Mouse (Mus musculus) limb, embryonic 14.5 days (tissue): ENCODE data around the gene Atoh8. TPM values are rescaled to one million over a fixed set of nuclear protein-coding genes. Genes with fewer than 3 reads are reported as not detected.

ENCODE experiments used
- ATAC-seq: fragments of 200-750 bp; cut with Nextera tagmentation; 2 replicates; pipeline ENCODE4 v1.8.0; 2017; ENCODE audit warnings: low read depth, moderate number of reproducible peaks, moderate TSS enrichment; ENCODE audit not compliant: low FRiP score
- DNase-seq: peaks from one replicate; pipeline ENCODE4 v3.0.0-alpha.2; 2015; ENCODE audit warnings: low spot score
- H3K27ac ChIP-seq: fragments of 300-500 bp; sonication (generic); replicated peaks from 2 replicates; pipeline ENCODE4 v1.5.1; 2014; ENCODE audit warnings: low read depth, mild to moderate bottlenecking, low read length, moderate library complexity, mixed read lengths
- H3K27me3 ChIP-seq: fragments of 300-500 bp; sonication (generic); 2 replicates; pipeline ENCODE4 v1.6.1; 2014; ENCODE audit warnings: low read length, mixed read lengths; ENCODE audit not compliant: control insufficient read depth, insufficient read depth
- H3K36me3 ChIP-seq: fragments of 300-500 bp; sonication (generic); 2 replicates; pipeline ENCODE4 v1.6.1; 2014; ENCODE audit warnings: mild to moderate bottlenecking, low read length, moderate library complexity, mixed read lengths; ENCODE audit not compliant: control insufficient read depth, insufficient read depth
- H3K4me1 ChIP-seq: fragments of 300-500 bp; sonication (generic); 2 replicates; pipeline ENCODE4 v1.6.1; 2014; ENCODE audit warnings: antibody characterized with exemption, low read length, mixed read lengths; ENCODE audit not compliant: control insufficient read depth, insufficient read depth
- H3K4me2 ChIP-seq: fragments of 300-500 bp; sonication (generic); replicated peaks from 2 replicates; pipeline ENCODE4 v1.6.1; 2014; ENCODE audit warnings: low read depth, mild to moderate bottlenecking, low read length, moderate library complexity; ENCODE audit not compliant: severe bottlenecking
- H3K4me3 ChIP-seq: fragments of 300-500 bp; sonication (generic); replicated peaks from 2 replicates; pipeline ENCODE4 v1.5.1; 2014; ENCODE audit warnings: low read length
- H3K9ac ChIP-seq: fragments of 300-500 bp; sonication (generic); 2 replicates; pipeline ENCODE4 v1.6.1; 2014; ENCODE audit warnings: mild to moderate bottlenecking, low read depth, low read length, moderate library complexity; ENCODE audit not compliant: severe bottlenecking
- H3K9me3 ChIP-seq: fragments of 300-500 bp; sonication (generic); 2 replicates; pipeline ENCODE4 v1.6.1; 2016; ENCODE audit warnings: low read length; ENCODE audit not compliant: control insufficient read depth
- POLR2A ChIP-seq: fragments of 200-500 bp; IDR thresholded peaks from 2 replicates; pipeline ENCODE4 v1.8.0; 2012; ENCODE audit warnings: inconsistent platforms, mild to moderate bottlenecking, moderate library complexity, borderline replicate concordance; ENCODE audit not compliant: insufficient read depth, insufficient read length; ENCODE audit errors: extremely low read depth
- WGBS: fragments of 180-500 bp; shearing (Covaris S2); extraction: QIAGEN DNeasy Blood & Tissue Kit; methylation state at CpG from one replicate; pipeline ENCODE4 v1.1.7; 2014; 5-methylcytosine and 5-hydroxymethylcytosine counted together
- polyA plus RNA-seq, 2 experiments: library from polyadenylated mRNA; depleted of rRNA in 1 of 2; stranded (reverse) in 1 of 2; unstranded in 1 of 2; fragments of >200 nt; fragmentation: Nextera tagmentation in 1 of 2; extraction: Ambion mirVana in 1 of 2; gene quantifications; 2 replicates each; pipeline versions ENCODE4 v1.2.1 to v1.2.3; 2012 to 2014

The Atoh8 gene
- polyA plus RNA-seq, 2 experiments, result 15.1 to 19.8 TPM

DNA sequence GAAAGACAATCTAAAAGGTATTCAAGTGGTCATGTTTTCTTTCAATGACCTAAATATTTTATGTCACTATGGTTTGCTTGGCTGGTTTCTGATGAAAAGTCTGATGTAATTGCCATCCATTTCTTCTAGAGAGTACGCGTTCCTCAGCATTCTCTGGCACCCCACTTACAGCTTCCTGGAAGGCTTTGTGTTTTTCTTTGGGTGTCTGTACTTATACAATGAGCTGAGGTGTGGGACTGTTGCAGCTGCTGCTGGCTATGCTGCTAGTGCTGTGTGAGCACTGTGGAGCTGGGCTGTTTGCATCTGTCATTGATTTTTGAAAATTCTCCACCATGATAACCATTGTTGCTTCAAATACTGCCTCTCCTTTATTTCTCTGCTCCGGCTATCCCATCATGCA lies 56.4 kb downstream of the Atoh8 start:
- Histone ChIP-seq H3K4me2 (no peak overlapping the region), H3K27me3 (no peaks in the 10 kb centered on the region), H3K4me3 (no peak overlapping the region), H3K4me1 (no peaks in the 10 kb centered on the region), H3K36me3 (no peaks in the 10 kb centered on the region), H3K27ac (no peak overlapping the region), H3K9ac (no peak overlapping the region), H3K9me3 (no peaks in the 10 kb centered on the region)
- ATAC-seq, result no peak
- TF ChIP-seq POLR2A, result no peak
- DNase-seq, result no peak
- WGBS, result 85% methylated on average over 3 of the region's 3 CpGs

DNA sequence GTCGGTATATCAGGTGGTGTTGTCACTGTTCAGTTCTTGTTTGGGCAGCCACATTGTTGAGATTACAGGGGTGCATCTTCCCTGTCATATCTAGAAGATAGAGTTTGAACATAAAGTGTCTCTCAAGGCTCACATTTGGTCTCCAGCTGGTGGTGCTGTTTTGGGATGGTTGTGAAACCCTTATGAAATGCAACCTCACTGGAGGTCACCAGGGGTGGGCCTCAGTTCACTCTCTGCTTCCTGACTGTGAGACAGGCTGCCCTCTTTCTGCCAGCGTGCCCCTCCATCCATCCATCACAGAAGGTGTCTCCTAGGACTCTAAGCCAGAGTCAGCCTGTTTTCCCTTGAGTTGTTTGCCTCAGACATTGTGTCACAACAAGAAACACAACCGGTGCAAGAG lies 58.0 kb downstream of the Atoh8 start:
- Histone ChIP-seq H3K27me3 (no peaks in the 10 kb centered on the region), H3K4me2 (no peak overlapping the region), H3K9me3 (no peaks in the 10 kb centered on the region), H3K36me3 (no peaks in the 10 kb centered on the region), H3K4me3 (no peak overlapping the region), H3K9ac (no peak overlapping the region), H3K27ac (no peak overlapping the region), H3K4me1 (no peaks in the 10 kb centered on the region)
- ATAC-seq (no peak), DNase-seq (no peak)
- 71% methylated on average over 3 of the region's 3 CpGs for WGBS
- TF ChIP-seq POLR2A, result no peak

DNA sequence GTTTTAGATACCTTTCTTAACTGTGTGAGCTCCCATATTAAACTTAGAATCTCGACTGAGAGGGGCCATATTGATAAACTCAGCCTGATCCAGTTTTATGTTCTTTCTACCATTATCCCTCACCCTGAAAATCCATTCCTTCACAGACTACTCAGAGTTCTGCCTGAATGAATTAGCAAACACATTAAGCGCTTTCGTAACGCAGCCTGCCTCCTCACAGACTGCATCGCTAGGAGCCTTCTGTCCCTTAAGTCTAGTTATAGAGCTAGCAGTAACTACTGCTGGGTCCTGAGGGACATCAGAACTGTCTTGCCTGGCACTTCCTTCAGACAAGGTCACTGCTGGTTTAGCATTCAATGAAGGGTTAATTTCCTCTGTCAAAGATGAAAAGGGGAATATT lies 59.4 kb downstream of the Atoh8 start:
- no peaks in the 10 kb centered on the region for H3K4me1 ChIP-seq
- TF ChIP-seq POLR2A, result no peak
- no peaks in the 10 kb centered on the region for H3K36me3 ChIP-seq
- H3K4me3 ChIP-seq, result no peak overlapping the region
- DNase-seq (no peak), ATAC-seq (no peak)
- H3K9ac ChIP-seq, result no peak overlapping the region
- 77% methylated on average over 5 of the region's 5 CpGs for WGBS
- no peaks in the 10 kb centered on the region for H3K9me3 ChIP-seq
- H3K27ac ChIP-seq, result no peak overlapping the region
- no peaks in the 10 kb centered on the region for H3K27me3 ChIP-seq
- H3K4me2 ChIP-seq, result no peak overlapping the region

DNA sequence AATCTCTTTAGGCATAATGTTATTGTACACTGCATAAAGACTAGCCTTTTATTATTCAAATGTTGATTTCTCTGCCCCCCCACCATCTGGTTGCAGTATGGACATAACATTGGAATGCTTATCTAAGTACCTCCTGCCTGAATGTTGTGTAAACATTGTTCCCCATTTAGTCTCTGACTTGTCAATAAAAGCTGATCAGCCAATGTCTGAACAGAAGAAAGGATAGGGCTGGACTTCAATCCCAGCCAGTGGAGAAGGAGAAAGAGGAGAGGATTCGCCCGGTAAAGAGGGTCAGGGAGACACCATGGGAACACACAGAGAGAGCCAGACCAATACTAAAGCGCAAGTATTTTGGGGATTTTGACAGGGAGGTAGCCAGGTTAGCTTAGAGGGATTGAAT lies 60.0 kb downstream of the Atoh8 start:
- H3K36me3 ChIP-seq, result no peaks in the 10 kb centered on the region
- no peak overlapping the region for H3K4me2 ChIP-seq
- H3K4me3 ChIP-seq, result no peak overlapping the region
- no peaks in the 10 kb centered on the region for H3K27me3 ChIP-seq
- 56% methylated on average over 3 of the region's 3 CpGs for WGBS
- no peak overlapping the region for H3K9ac ChIP-seq
- TF ChIP-seq POLR2A, result no peak
- DNase-seq (no peak), ATAC-seq (no peak)
- no peak overlapping the region for H3K27ac ChIP-seq
- no peaks in the 10 kb centered on the region for H3K9me3 ChIP-seq
- H3K4me1 ChIP-seq, result no peaks in the 10 kb centered on the region

DNA sequence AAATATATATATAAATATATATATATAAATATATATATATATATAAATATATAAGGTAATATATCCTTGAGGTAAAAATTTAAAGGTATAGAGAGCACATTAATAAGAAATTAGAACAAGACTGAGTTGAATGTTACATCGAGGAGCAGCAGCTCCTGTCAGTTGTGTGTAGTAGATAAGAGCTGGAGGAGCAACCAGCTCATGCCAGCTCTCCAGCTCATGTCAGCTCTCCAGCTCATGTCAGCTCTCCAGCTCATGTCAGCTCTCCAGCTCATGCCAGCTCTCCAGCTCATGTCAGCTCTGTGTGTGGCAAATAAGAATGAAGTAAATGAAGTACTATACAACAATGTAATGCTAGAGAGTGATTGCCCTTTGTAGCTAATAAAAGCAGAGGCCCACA lies 62.0 kb downstream of the Atoh8 start:
- TF ChIP-seq POLR2A, result no peak
- Histone ChIP-seq H3K36me3 (no peaks in the 10 kb centered on the region), H3K4me3 (no peak overlapping the region), H3K4me1 (no peaks in the 10 kb centered on the region), H3K9ac (no peak overlapping the region), H3K27me3 (no peaks in the 10 kb centered on the region), H3K4me2 (no peak overlapping the region), H3K9me3 (no peaks in the 10 kb centered on the region), H3K27ac (no peak overlapping the region)
- ATAC-seq (no peak), DNase-seq (no peak)
- WGBS, result 88% methylated on average over 1 of the region's 1 CpGs

DNA sequence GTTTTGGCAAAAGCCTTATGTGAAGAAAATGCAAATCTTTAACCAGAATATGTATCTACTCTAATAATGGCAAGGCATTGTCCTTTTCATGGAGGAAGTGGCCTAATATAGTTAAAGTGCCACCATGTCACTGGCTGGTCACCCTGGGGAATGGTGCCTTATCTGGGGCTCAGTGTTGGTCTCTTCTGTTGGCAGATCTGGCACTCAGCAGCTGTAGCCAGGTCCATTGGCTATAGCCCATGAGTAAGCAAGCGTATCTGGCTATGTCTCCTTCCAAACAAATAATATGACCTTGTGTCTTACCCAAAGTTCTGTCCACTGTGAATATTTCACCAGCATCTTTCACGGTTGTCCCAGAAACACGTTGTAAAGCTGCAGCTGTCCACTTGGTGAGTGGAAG lies 64.0 kb downstream of the Atoh8 start:
- 82% methylated on average over 3 of the region's 3 CpGs for WGBS
- no peaks in the 10 kb centered on the region for H3K4me1 ChIP-seq
- no peak for TF ChIP-seq POLR2A
- H3K4me3 ChIP-seq, result no peak overlapping the region
- no peaks in the 10 kb centered on the region for H3K9me3 ChIP-seq
- H3K27ac ChIP-seq, result no peak overlapping the region
- ATAC-seq (no peak), DNase-seq (no peak)
- H3K36me3 ChIP-seq, result no peaks in the 10 kb centered on the region
- no peaks in the 10 kb centered on the region for H3K27me3 ChIP-seq
- no peak overlapping the region for H3K9ac ChIP-seq
- H3K4me2 ChIP-seq, result no peak overlapping the region
